Mouse (Mus musculus): ENCODE results near the gene Ypel4.

- TF ChIP-seq CTCF (IDR thresholded peaks at IDR 0.05; ENCODE audit: control insufficient read depth, insufficient read depth, insufficient replicate concordance, low read depth, low read length) (no peak), POLR2A (IDR thresholded peaks at IDR 0.05; ENCODE audit: control insufficient read depth, low read depth, low read length) (no peak)
These were observed 40.9 kb downstream of the Ypel4 start for GRCm38 (mm10) chr2:84774751-84775150.

Measured in testis, adult 2 months (tissue).